Mouse (Mus musculus): ENCODE results near the gene Caskin1.

Caskin1 gene

GRCm38 (mm10) chr17:24534160-24534718, 45.8 kb downstream of the Caskin1 start, which contains the start of gene Rab26:
Gene Rab26 (minus strand): TSS chr17:24534210.
- no peak for DNase-seq

- DNase-seq: no peak
Observed at GRCm38 (mm10) chr17:24535300-24535699, 46.9 kb downstream of the Caskin1 start.

- DNase-seq: no peak
Observed at GRCm38 (mm10) chr17:24537536-24537935, 49.1 kb downstream of the Caskin1 start.

GRCm38 (mm10) chr17:24538950-24539349, 50.5 kb downstream of the Caskin1 start:
- DNase-seq: peak; percentile 60 to 61

- DNase-seq: peak; percentile 42 to 45
Observed at GRCm38 (mm10) chr17:24540375-24540774, 52.0 kb downstream of the Caskin1 start.

GRCm38 (mm10) chr17:24544613-24545012, 56.2 kb downstream of the Caskin1 start:
- DNase-seq: no peak

- DNase-seq: no peak
Observed at GRCm38 (mm10) chr17:24545247-24545646, 56.8 kb downstream of the Caskin1 start.

- no peak for DNase-seq
Observed at GRCm38 (mm10) chr17:24546234-24546633, 57.8 kb downstream of the Caskin1 start.

- peak in 1 of 2 experiments; percentile 27 for DNase-seq
Observed at GRCm38 (mm10) chr17:24548435-24548834, 60.0 kb downstream of the Caskin1 start.

- DNase-seq: peak; percentile 35 to 51
Observed at GRCm38 (mm10) chr17:24548921-24549617, 60.7 kb downstream of the Caskin1 start.

- peak; percentile 99 to 100 for DNase-seq
Observed at GRCm38 (mm10) chr17:24549618-24550415, 61.4 kb downstream of the Caskin1 start, which contains the start of gene Pkd1. Gene Pkd1 (plus strand): TSS chr17:24549834.

- DNase-seq: peak; percentile 54 to 76
Observed at GRCm38 (mm10) chr17:24550416-24551049, 62.1 kb downstream of the Caskin1 start.

- no peak for DNase-seq
Observed at GRCm38 (mm10) chr17:24551050-24551444, 62.6 kb downstream of the Caskin1 start.

GRCm38 (mm10) chr17:24557091-24557490, 68.7 kb downstream of the Caskin1 start:
- DNase-seq: no peak

Data from thymus, postnatal 36 days (tissue).